In genomic region chr2:75246082-75246743, GRCm38 (mm10) we compare ENCODE assay signal across 9 mouse cellular contexts.
DNase-seq lines count a peak whose midpoint lies in the region; ATAC-seq and TF ChIP-seq lines count a peak whose summit lies in the region.
"Had no signal": no experiment of that assay in that cellular context is flagged by ENCODE, and none has a peak within 500 bp of the region (broad histone marks: within the 10 kb centered on the region; RNA-seq: fewer than 3 reads in every experiment).

No protein-coding gene starts in this region.

- no peak overlapping the region for H3K9ac ChIP-seq in forebrain, postnatal 0 days
- H3K9ac ChIP-seq: limb, embryonic 15.5 days had no signal

- DNase-seq in kidney, adult 2 months = peak; percentile 23
- DNase-seq in kidney, adult 9 months = no peak
- DNase-seq in ZHBTc4 (ENCODE audit: low read depth, low spot score) = peak; percentile 21
- peak; percentile 68 for DNase-seq in forebrain, postnatal 0 days
- DNase-seq in kidney, postnatal 36 days = peak; percentile 9 to 26
- DNase-seq in urinary bladder, adult 2 months (ENCODE audit: low spot score) = no peak
- DNase-seq in adrenal gland, adult 18-20 months (ENCODE audit: low spot score in 2 of 2) = no peak
- DNase-seq in cerebellum, postnatal 14 days = no peak

- H3K9me3 ChIP-seq in forebrain, postnatal 0 days (ENCODE audit: low read length) = no peaks in the 10 kb centered on the region
- H3K9me3 ChIP-seq: limb, embryonic 15.5 days had no signal

- no peak for TF ChIP-seq CTCF in kidney, adult 2 months (conservative IDR thresholded peaks at IDR 0.05; ENCODE audit: insufficient read depth, insufficient read length, low read depth, low read length)
- TF ChIP-seq CTCF in forebrain, postnatal 0 days (IDR thresholded peaks at IDR 0.05; ENCODE audit: low read depth) = no peak

- no peak overlapping the region for H3K27ac ChIP-seq in kidney, adult 2 months (ENCODE audit: insufficient read depth, low read depth, low read length)
- H3K27ac ChIP-seq in forebrain, postnatal 0 days (ENCODE audit: low read depth, low read length) = peak overlapping the region; percentile 52
- H3K27ac ChIP-seq: limb, embryonic 15.5 days had no signal

- no peaks in the 10 kb centered on the region for H3K36me3 ChIP-seq in kidney, adult 2 months (ENCODE audit: control insufficient read depth, insufficient read depth, low read length)
- no peaks in the 10 kb centered on the region for H3K36me3 ChIP-seq in forebrain, postnatal 0 days (ENCODE audit: insufficient read depth)
- H3K36me3 ChIP-seq: limb, embryonic 15.5 days had no signal

- peak; percentile 82 for ATAC-seq in forebrain, postnatal 0 days

- 17% methylated on average over 12 of the region's 12 CpGs for WGBS in kidney, adult 2 months
- WGBS in forebrain, postnatal 0 days = 5% methylated on average over 12 of the region's 12 CpGs

- TF ChIP-seq POLR2A in kidney, adult 2 months (IDR thresholded peaks at IDR 0.05; ENCODE audit: low read depth, low read length) = no peak

- no peaks in the 10 kb centered on the region for H3K27me3 ChIP-seq in kidney, adult 2 months (replicated peaks; ENCODE audit: control insufficient read depth, insufficient read depth, low read length)
- H3K27me3 ChIP-seq in forebrain, postnatal 0 days (ENCODE audit: insufficient read depth, low read length) = no peaks in the 10 kb centered on the region

- H3K4me2 ChIP-seq in forebrain, postnatal 0 days (ENCODE audit: low read depth) = peak overlapping the region; percentile 41
- H3K4me2 ChIP-seq: limb, embryonic 15.5 days had no signal

- 0 out of 2 replicates have a peak, but pooled peaks cover 4% of the 10 kb centered on the region for H3K4me1 ChIP-seq in kidney, adult 2 months (ENCODE audit: control insufficient read depth, insufficient read depth, low read length)
- H3K4me1 ChIP-seq in forebrain, postnatal 0 days (ENCODE audit: insufficient read depth) = peaks cover 28% of the 10 kb centered on the region

- H3K4me3 ChIP-seq in kidney, adult 2 months (ENCODE audit: insufficient read depth, low read depth, low read length) = no peak overlapping the region; the same call in 1 of the 2 replicates
- no peak overlapping the region for H3K4me3 ChIP-seq in forebrain, postnatal 0 days (ENCODE audit: low read depth, low read length)
- H3K4me3 ChIP-seq: limb, embryonic 15.5 days had no signal

Comparison
In these comparisons a context has a peak if more than half of its experiments do, and no peak if none do; other contexts are left out.
1. DNase-seq: peak in kidney, adult 2 months (single experiment), ZHBTc4 (single experiment), forebrain, postnatal 0 days (single experiment) and kidney, postnatal 36 days (2 of 2); none in kidney, adult 9 months (single experiment), urinary bladder, adult 2 months (single experiment), adrenal gland, adult 18-20 months (0 of 2) and cerebellum, postnatal 14 days (0 of 2).